Mouse (Mus musculus) midbrain, embryonic 16.5 days (tissue): ENCODE results near the gene Nup98. TPM values are rescaled to one million over a fixed set of nuclear protein-coding genes. Genes with fewer than 3 reads are reported as not detected.

Experiments
- ATAC-seq: fragments of 200-750 bp; cut with Nextera tagmentation; 2 replicates; pipeline ENCODE4 v1.8.0; 2017; ENCODE audit warnings: moderate TSS enrichment
- H3K27ac ChIP-seq: fragments of 300-500 bp; sonication (generic); 2 replicates; pipeline ENCODE4 v1.5.1; 2014; ENCODE audit warnings: mild to moderate bottlenecking, low read length, mixed read lengths
- H3K27me3 ChIP-seq: fragments of 300-500 bp; sonication (generic); 2 replicates; pipeline ENCODE4 v1.6.1; 2014; ENCODE audit warnings: low read depth, low read length, mixed read lengths; ENCODE audit not compliant: control insufficient read depth, insufficient read depth
- H3K36me3 ChIP-seq: fragments of 300-500 bp; sonication (generic); 2 replicates; pipeline ENCODE4 v1.6.1; 2014; ENCODE audit warnings: mild to moderate bottlenecking, low read length, moderate library complexity, mixed read lengths; ENCODE audit not compliant: control insufficient read depth, insufficient read depth
- H3K4me1 ChIP-seq: fragments of 300-500 bp; sonication (generic); 2 replicates; pipeline ENCODE4 v1.6.1; 2014; ENCODE audit warnings: mild to moderate bottlenecking, low read length, mixed read lengths; ENCODE audit not compliant: control insufficient read depth, insufficient read depth
- H3K4me2 ChIP-seq: fragments of 300-500 bp; sonication (generic); 2 replicates; pipeline ENCODE4 v1.6.1; 2014; ENCODE audit warnings: mild to moderate bottlenecking, low read length, mixed read lengths
- H3K4me3 ChIP-seq: fragments of 300-500 bp; sonication (generic); 2 replicates; pipeline ENCODE4 v1.5.1; 2014; ENCODE audit warnings: low read depth, mild to moderate bottlenecking, low read length, moderate library complexity, mixed read lengths
- H3K9ac ChIP-seq: fragments of 300-500 bp; sonication (generic); 2 replicates; pipeline ENCODE4 v1.6.1; 2014; ENCODE audit warnings: low read depth, low read length, mixed read lengths
- H3K9me3 ChIP-seq: fragments of 300-500 bp; sonication (generic); replicated peaks from 2 replicates; pipeline ENCODE4 v1.6.1; 2014; ENCODE audit warnings: mild to moderate bottlenecking, low read length, mixed read lengths; ENCODE audit not compliant: control insufficient read depth, poor library complexity, severe bottlenecking
- WGBS: fragments of 180-500 bp; shearing (Covaris S2); extraction: QIAGEN DNeasy Blood & Tissue Kit; methylation state at CpG from one replicate; pipeline ENCODE4 v1.1.7; 2014; 5-methylcytosine and 5-hydroxymethylcytosine counted together
- polyA plus RNA-seq: library from polyadenylated mRNA; unstranded; fragments of >200 nt; fragmentation: Nextera tagmentation; extraction: Ambion mirVana; gene quantifications from 2 replicates; pipeline ENCODE4 v1.2.1, GENCODE M21; 2015

The Nup98 gene
- 19.9 and 21.2 TPM in 2 replicates for polyA plus RNA-seq

DNA sequence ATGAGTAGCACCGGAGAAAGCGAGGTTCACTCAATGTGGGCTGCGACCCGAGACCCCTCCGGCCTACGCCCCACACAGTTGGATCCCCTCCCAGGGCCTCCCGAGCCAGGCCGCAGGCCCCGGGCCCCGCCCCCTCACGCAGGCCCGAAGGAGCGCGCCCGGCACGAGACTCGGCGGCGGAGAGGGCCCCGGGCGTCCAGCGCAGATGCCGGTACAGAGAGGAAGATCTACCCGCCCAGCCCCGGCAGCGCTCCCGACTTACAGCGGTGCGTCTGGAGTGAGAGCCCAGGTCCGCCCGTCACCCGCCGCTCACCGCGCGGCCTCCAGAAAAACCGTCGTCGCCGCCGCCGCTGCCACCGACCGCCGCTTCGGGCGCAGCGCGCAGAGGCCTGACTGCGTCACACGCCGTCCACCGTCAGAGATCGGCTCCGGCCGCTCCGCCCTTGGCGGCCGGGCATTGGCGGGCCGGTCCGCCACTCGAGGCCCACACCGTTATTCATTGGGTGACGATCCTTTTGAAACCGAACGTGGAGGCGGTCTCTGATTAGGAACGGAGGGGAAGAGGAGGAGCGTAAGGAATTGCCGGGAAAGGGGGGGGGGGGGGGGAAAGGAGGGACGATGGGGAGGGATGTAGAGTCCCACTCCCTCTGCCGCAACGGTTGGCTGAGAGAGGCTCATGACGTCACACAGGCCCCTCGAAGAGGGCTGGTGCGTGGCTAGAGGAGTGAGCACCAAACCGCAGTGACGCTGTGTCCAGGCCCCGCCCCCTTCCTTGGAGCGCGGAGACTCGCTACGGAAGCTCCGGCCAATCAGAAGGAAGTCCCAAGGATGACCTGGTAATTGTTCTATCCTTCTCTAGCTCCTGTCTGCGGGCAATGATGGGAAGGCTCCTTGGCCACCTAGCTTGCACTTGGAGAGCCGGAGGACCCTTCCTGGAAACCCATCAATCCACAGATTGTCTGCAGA lies at the start of gene Nup98, which contains the start of gene Pgap2:
TSS of gene Nup98 (minus strand) at position 421 of the 966 bp plus-strand sequence.
TSS of gene Pgap2 (plus strand) at position 453 of the 966 bp plus-strand sequence.
- H3K27ac ChIP-seq, result peak within 1 kb of the TSS; percentile 95
- WGBS, result 1% methylated on average over 84 of the region's 87 CpGs
- H3K9ac ChIP-seq, result peak within 1 kb of the TSS; percentile 79
- no peaks in the 10 kb centered on the region for H3K9me3 ChIP-seq
- ATAC-seq, result peak; percentile 99
- peak within 1 kb of the TSS; percentile 91 for H3K4me2 ChIP-seq
- no peaks in the 10 kb centered on the region for H3K27me3 ChIP-seq
- peaks cover 18% of the 10 kb centered on the region for H3K4me1 ChIP-seq
- peak within 1 kb of the TSS; percentile 81 for H3K4me3 ChIP-seq
- H3K36me3 ChIP-seq, result no peaks in the 10 kb centered on the region

DNA sequence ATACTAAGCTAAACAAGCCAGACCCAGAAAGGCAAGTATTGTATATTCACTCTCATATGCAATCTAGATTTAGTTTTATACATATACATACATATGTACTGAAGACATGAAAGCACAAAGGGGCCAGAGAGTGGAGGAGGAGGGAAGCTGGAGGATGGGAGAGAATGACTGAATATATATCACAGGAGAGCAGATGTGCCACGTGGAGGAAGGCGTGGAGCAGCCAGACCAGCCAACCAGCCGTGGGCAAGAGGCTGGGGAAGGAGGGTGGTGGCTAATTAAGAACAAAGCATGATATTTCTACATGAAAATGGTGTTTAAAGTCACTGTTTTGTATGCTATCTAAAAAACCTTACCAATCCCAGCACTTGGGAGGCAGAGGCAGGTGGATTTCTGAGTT lies 48.8 kb upstream of the Nup98 start:
- ATAC-seq, result no peak
- H3K4me1 ChIP-seq, result no peaks in the 10 kb centered on the region
- H3K36me3 ChIP-seq, result no peaks in the 10 kb centered on the region
- H3K27ac ChIP-seq, result no peak overlapping the region
- no peaks in the 10 kb centered on the region for H3K27me3 ChIP-seq
- WGBS, result 69% methylated on average over 3 of the region's 3 CpGs
- H3K9me3 ChIP-seq, result no peaks in the 10 kb centered on the region
- H3K9ac ChIP-seq, result no peak overlapping the region
- H3K4me2 ChIP-seq, result no peak overlapping the region
- no peak overlapping the region for H3K4me3 ChIP-seq

DNA sequence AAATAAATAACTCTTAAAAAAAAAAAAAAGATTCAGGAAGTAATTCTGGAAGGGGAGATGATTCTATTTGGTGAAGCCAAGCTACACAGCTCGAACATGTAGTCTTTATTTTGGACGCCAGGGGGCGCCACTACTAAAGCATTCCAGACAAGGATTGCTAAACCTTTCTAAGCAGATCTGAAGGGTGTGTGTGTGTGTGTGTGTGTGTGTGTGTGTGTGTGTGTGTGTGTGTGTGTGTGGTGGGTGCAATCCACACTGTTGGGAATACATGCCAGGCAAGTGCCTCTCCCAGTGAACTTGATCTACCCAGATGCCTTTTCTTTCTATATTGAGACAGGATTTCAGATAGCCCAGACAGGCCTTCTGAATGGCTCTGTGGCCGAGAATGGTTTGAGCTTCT lies 48.2 kb upstream of the Nup98 start:
- ATAC-seq, result no peak; the same call in 1 of the 2 replicates
- 22% methylated on average over 4 of the region's 4 CpGs for whole genome bisulfite sequencing

DNA sequence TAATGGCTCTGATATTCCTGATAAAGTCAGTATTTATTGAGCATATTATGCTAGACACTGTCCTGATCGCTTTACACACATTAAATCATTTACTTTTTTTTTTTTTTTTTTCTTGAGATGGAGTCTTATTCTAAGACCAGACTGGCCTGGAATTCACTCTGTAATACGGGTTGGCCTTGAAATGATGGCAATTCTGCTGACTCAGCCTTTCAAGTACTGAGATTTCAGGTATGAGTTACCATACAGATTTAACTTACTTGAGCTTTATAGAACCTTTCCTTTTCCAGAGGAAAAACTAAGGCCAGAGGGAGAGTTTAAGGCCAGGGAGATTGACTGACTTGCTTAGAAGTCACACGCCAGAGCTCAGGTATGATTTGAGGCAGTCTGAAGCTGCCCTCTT lies 46.7 kb upstream of the Nup98 start:
- Histone ChIP-seq H3K9me3 (no peaks in the 10 kb centered on the region), H3K27ac (no peak overlapping the region), H3K36me3 (no peaks in the 10 kb centered on the region), H3K4me3 (no peak overlapping the region), H3K4me2 (no peak overlapping the region), H3K27me3 (no peaks in the 10 kb centered on the region), H3K9ac (no peak overlapping the region), H3K4me1 (no peaks in the 10 kb centered on the region)
- WGBS, result 82% methylated on average over 3 of the region's 3 CpGs
- no peak for ATAC-seq

More for the DNA sequence above, 48.2 kb upstream of the Nup98 start:
- no peaks in the 10 kb centered on the region for H3K27me3 ChIP-seq
- no peaks in the 10 kb centered on the region for H3K9me3 ChIP-seq
- no peak overlapping the region for H3K9ac ChIP-seq
- H3K27ac ChIP-seq, result no peak overlapping the region
- H3K36me3 ChIP-seq, result no peaks in the 10 kb centered on the region
- no peaks in the 10 kb centered on the region for H3K4me1 ChIP-seq
- H3K4me2 ChIP-seq, result no peak overlapping the region
- H3K4me3 ChIP-seq, result no peak overlapping the region

DNA sequence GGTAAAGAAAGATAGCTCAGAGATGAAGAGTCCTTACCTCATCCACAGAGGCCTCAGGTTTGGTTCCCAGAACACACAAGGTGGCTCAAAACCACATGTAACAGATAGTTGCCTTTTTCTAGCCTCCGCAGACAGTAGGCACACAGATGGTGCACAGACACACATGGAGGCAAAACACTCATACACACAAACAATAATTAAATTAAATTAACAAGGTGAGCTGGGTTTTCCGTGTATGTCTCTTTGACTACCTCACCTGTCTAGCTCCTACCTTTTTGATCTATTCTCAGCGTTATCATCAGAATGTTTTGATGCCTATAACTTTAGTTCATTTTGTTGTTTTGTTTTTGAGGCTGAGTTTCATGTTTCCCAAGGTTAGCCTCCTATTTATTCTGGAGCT lies 46.0 kb upstream of the Nup98 start, which contains the start of gene Rhog:
TSS of gene Rhog (minus strand) at position 101 of the 400 bp plus-strand sequence.
- 88% methylated on average over 3 of the region's 3 CpGs for WGBS
- H3K9me3 ChIP-seq, result no peaks in the 10 kb centered on the region
- no peak for ATAC-seq

DNA sequence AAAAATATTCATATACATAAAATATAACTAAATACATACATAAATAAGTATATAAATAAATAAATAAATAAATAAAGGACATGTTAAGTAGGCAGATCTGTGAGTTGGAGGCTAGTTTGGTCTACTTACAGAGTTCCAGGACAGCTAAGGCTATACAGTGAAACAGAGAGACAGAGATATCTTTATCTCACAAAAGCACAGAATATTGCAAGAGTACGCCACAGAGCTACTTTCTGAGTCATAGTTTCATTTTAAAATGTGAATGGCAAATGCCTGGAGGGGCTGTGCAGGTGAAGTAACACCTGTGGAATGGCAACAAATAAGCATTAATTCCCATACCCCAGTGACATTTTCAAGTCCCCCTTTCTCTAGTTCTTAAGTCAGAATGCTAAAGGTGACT lies 43.7 kb upstream of the Nup98 start:
- H3K4me1 ChIP-seq, result peaks cover 5% of the 10 kb centered on the region; the same call in 1 of the 2 replicates
- 83% methylated on average over 1 of the region's 1 CpGs for WGBS
- ATAC-seq, result no peak

More for the DNA sequence above, 46.0 kb upstream of the Nup98 start, which contains the start of gene Rhog:
- Histone ChIP-seq H3K4me2 (no peak within 1 kb of the TSS), H3K9ac (no peak within 1 kb of the TSS), H3K36me3 (no peaks in the 10 kb centered on the region), H3K4me1 (peaks cover 3% of the 10 kb centered on the region; the same call in 1 of the 2 replicates), H3K27ac (no peak within 1 kb of the TSS), H3K4me3 (no peak within 1 kb of the TSS), H3K27me3 (no peaks in the 10 kb centered on the region)

DNA sequence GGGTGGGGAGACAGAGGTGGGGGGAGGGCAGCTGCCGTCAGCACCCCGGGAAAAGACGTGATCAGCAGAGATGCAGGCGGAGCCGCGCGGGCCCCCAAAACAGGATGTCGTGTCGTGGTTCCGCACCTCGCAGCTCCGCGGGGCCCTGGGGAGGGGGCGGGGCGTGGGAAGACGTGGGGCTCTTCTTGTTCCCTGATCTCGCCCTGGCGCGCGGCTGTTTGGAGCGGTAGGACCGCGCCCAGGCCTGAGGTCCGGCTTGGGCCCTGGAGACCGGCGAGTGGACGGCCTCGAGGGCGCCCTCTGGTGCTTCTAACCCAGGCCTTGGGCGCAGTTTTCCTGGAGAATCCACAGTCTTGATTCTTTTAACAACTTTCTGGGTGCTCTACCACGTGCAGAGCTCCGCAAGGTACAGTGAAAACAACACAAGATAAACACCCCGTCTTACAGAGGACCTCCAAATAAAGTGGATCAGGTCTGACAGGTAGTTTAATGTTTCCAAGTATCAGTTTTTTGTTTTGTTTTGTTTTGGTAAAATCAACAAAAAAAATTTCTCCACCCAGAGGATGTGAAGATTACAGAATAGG lies 40.7 kb upstream of the Nup98 start:
- peak overlapping the region; percentile 82 for H3K9ac ChIP-seq
- H3K4me1 ChIP-seq, result peaks cover 8% of the 10 kb centered on the region
- H3K36me3 ChIP-seq, result no peaks in the 10 kb centered on the region
- H3K27me3 ChIP-seq, result no peaks in the 10 kb centered on the region
- H3K27ac ChIP-seq, result peak overlapping the region; percentile 77
- H3K9me3 ChIP-seq, result no peaks in the 10 kb centered on the region
- ATAC-seq, result peak; percentile 75
- WGBS, result 1% methylated on average over 29 of the region's 33 CpGs
- H3K4me2 ChIP-seq, result peak overlapping the region; percentile 88
- peak overlapping the region; percentile 71 for H3K4me3 ChIP-seq

More for the DNA sequence above, 43.7 kb upstream of the Nup98 start:
- no peak overlapping the region for H3K27ac ChIP-seq
- H3K4me2 ChIP-seq, result no peak overlapping the region
- H3K36me3 ChIP-seq, result no peaks in the 10 kb centered on the region
- no peaks in the 10 kb centered on the region for H3K27me3 ChIP-seq
- H3K9me3 ChIP-seq, result no peaks in the 10 kb centered on the region
- no peak overlapping the region for H3K9ac ChIP-seq
- H3K4me3 ChIP-seq, result no peak overlapping the region

DNA sequence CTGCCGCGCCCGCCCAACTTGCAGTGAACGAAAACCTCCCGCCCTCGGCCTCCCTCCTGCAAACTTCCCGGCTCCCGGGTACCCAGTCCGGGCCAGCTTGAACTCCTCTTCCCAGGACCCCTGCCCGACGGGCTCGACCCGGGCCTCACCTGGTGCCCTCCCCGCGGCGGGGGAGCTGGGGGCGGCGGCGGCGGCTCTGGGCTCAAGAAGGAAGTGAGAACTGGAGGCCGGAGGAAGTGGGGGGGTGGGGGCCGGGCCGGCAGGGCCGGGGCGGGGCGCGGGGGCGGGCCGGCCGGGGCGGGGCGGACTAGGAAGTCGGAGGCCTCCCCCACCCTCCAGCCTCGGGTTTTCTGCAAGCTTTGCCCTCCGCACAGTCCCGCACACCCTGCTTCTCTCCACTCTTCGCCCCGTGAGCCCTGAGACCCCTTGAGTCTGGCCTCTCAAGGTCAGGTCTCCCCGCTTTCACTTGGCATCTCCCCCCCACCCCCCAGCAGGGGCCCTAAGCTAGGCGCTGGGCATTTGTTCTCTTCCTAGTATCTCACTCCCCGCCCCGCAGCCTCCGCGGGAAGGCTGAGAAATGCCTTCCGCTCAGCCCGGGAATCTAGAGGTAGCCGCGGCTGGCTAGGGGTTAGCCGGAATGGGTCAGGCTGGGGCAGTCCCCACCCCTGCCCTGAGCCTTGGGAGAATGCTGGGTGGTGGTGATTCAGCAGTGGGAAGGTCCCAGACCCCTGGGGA lies 40.1 kb upstream of the Nup98 start:
- Histone ChIP-seq H3K27ac (peak overlapping the region; percentile 77), H3K36me3 (no peaks in the 10 kb centered on the region), H3K27me3 (no peaks in the 10 kb centered on the region), H3K4me1 (peaks cover 8% of the 10 kb centered on the region), H3K9me3 (no peaks in the 10 kb centered on the region), H3K4me2 (peak overlapping the region; percentile 88), H3K4me3 (peak overlapping the region; percentile 71), H3K9ac (peak overlapping the region; percentile 82)
- WGBS, result under 1% methylated on average over 36 of the region's 49 CpGs
- ATAC-seq, result peak; percentile 79
